Mouse (Mus musculus): ENCODE results near the gene Slc9a9.

The Slc9a9 gene

DNA sequence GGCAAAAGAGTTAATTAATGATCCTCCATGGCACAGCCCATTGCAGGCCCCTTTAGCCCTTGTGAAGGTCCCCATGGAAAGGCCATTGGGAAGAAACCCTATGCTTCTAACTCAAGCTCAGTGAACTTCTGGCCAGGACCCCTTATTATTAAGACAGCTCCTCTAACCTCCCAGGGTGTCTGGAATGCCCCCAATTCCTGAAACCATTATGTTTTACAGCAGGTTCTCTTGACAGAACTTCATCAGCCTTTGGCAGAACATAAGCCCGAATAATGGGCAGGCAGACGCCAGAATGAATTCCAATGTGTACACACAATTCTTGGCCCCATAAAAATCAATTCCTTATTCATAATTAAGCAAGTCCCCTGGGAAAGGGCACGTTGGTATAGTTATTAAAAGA lies 256.1 kb downstream of the Slc9a9 start:
- DNase-seq (ENCODE audit: extremely low read depth, low read depth, low spot score), result no peak

- DNase-seq (ENCODE audit: extremely low read depth, low read depth, low spot score), result no peak
Observed at GRCm38 (mm10) chr9:94927101-94927500, 257.4 kb downstream of the Slc9a9 start.

DNA sequence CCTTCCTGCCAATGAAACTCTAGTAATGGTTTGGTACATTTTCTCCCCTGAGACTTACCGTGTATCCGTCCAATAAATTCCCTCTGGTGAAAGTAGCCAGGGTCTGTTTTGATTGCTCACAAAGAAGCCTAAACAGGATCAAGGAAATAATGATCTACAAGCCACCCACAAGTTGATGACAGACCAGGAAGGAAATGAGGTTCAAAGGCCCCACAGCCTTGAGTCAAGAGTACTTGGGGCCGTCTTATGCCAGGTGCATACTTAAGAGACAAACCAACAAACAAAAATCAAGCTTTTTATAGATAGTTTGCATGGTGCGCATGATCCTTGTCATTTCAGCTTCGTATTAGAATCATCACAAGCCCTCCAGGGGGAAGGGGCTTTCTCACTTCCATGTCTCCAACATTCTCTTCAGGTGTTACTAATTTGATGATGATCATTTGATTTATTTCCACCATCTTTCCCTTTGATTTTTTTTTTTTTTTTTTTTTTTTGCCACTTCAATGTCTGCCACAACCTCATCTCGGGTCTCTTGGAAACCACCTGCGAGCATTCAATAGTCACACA lies 275.9 kb downstream of the Slc9a9 start:
- no peak for DNase-seq (ENCODE audit: extremely low read depth, low read depth, low spot score)

DNA sequence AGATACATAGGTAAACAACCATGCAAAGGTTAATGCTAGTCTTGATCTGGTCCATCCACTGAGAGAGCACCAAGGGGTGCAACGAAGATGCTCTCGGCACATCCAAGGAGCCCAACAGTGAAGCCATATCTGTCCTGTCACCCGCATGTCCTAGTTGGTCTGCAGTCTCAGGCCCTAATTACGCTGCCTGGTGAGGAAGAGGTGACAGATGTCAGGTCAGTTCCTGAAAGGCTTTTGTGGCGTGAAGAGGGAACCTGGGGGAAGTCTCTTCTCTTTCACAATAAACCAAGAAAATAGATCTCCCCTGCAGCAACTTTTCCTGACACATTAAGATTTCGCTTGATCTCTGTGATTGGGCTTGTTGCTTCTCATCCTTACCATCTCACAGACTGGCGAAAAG lies 277.5 kb downstream of the Slc9a9 start:
- no peak for DNase-seq (ENCODE audit: extremely low read depth, low read depth, low spot score)

DNA sequence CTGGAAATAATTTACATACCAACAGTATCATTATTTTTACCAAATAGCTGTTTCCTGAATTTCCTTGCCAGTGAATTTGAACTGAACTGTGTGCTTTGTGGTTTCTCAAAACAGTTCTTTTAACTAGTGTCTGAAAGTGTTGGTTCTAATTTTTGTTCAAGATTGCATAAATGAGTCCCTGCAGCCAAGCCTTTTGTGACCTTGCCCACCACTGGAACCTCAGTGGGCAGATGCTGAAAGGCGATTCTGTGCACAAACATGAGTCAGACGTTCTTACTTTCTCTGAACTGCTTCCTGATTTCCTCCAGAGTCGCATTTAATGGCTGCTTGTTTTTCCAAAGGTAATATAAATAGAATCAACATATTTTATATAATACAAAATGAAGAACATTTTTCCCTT lies 281.0 kb downstream of the Slc9a9 start:
- no peak for DNase-seq (ENCODE audit: extremely low read depth, low read depth, low spot score)

GRCm38 (mm10) chr9:94955645-94956044 lies 285.9 kb downstream of the Slc9a9 start:
- DNase-seq (ENCODE audit: extremely low read depth, low read depth, low spot score), result no peak

DNA sequence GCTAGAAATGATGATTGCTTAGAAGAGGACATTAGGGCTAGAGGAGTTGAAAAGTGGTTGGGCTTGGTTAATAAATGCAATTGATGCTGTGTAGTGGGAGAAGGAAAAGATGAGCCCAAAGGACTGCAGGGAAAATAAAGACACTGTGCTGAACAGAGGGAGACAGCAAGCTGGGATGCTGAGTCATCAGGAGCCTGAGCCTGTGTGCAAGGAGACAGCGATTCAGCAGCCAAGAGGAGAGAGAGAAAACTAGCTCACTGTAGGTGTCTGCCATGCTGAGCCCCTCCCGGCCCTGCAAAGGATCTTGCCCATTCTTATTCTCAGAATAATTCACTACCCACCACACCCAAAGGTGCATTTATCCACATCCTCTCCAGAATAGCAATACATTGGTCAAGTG lies 288.7 kb downstream of the Slc9a9 start:
- no peak for DNase-seq (ENCODE audit: extremely low read depth, low read depth, low spot score)

DNA sequence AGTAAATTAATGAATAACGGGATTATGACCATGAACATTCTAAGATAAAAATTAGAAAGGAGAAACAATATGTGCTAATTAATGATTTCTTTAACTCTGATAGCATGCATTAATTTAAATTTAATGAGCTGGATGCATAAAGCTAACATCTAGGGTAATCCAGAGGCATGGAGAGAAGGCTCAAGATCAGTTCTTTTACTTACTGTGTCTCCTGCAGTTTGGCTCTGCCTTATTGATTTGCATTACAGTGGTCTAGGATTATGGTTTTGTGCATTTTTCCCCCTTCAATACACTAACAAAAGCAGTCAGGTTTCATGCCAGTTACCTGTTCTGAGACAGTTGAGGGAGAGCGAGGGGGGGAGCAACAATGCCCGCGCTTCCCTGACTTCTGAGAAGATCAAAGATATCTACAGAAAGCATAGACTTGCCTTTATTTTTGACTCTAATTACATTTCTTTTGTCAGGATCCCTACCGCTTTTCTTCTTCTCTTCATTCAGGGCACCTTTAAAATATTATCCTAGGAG lies 298.9 kb downstream of the Slc9a9 start:
- no peak for DNase-seq (ENCODE audit: extremely low read depth, low read depth, low spot score)

GRCm38 (mm10) chr9:94969131-94969530 lies 299.4 kb downstream of the Slc9a9 start:
- no peak for DNase-seq (ENCODE audit: extremely low read depth, low read depth, low spot score)

- DNase-seq (ENCODE audit: extremely low read depth, low read depth, low spot score), result no peak
Observed at GRCm38 (mm10) chr9:94972021-94972420, 302.3 kb downstream of the Slc9a9 start.

DNA sequence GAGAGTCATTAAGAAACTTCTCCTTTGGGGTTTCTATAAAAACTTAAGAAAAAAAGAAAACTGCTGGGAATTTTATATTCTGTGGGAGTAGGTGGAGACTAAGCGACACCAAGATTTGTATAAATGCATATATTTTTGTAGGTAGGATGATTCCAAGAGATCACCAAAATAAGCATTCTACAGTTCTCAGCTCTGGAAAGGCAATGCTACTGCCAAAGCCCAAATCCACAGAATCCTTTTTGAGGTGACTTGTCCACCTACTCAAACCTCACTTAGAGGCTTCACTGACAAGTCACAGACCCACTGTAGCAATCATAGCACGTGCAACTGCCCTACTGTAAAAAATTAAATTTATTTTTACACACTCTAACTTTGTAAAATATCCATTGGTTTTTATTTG lies 303.0 kb downstream of the Slc9a9 start:
- DNase-seq (ENCODE audit: extremely low read depth, low read depth, low spot score), result no peak

DNA sequence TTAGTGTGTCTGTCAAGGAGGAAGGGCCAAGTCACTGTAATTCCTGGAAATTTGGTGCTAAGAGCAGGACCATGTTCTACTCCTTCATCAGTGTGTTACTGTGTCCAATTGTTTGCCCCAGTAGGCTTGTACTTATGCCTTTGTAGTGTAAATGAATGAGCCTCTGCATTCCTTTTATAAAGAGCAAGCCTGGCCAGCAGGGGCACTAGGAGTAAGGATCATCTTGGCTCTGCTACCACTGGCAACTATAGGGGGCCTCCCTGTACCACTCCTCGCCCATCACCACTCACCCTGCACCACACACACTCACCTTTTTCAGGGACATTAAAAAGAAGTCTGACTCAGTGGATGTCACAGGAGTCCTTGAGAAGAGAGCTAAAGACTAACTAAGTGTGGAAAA lies 306.5 kb downstream of the Slc9a9 start:
- no peak for DNase-seq (ENCODE audit: extremely low read depth, low read depth, low spot score)

DNA sequence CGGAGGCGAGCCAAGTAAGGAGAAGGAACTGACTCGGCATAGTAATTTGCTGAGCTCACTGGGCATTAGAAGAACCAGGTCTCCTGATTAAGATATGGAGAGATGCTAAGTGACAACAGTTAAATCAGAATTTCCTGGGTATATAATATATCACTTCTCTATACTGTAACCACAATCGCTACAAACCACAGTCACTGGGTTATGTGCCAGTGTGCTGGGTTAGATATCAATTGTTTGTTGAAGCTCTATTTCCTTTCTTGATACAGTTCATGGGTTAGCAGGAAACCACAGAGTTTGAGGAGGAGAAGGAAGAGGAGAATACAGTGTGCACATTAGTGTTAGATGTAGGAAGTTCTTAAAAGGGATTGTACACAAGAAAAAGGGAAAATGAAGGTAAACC lies 323.9 kb downstream of the Slc9a9 start:
- no peak for DNase-seq (ENCODE audit: extremely low read depth, low read depth, low spot score)

DNA sequence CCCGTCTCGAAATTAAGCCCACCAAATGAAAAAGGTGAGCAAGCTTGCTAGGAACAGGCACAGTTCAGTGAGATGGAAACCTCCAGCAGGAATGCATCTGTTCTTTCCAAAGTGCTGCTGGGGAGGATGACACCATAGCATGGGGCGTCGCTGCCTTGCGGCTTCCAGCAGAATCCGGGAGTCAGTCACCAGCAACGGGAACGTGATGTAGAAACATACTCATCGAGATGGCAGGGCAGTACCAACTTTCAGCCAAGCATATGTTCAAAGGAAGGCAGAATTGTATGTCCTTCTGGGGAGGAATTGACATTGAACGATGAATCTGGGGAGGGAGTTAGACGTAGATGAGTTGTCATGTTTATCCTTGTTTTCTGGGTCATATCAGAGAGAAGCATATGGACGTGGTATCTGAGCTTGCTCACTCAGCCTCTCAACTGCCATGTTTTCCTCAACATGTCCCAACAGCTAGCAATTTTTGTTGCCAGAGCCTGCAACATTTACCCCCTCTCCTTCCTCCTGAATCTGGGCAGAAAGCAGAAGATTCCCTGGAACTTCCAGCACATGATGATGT lies 350.5 kb downstream of the Slc9a9 start:
- no peak for DNase-seq (ENCODE audit: extremely low read depth, low read depth, low spot score)

- DNase-seq (ENCODE audit: extremely low read depth, low read depth, low spot score), result no peak
Observed at GRCm38 (mm10) chr9:95034140-95034970, 364.6 kb downstream of the Slc9a9 start.

GRCm38 (mm10) chr9:95036209-95036608 lies 366.5 kb downstream of the Slc9a9 start:
- no peak for DNase-seq (ENCODE audit: extremely low read depth, low read depth, low spot score)

- DNase-seq (ENCODE audit: extremely low read depth, low read depth, low spot score), result no peak
Observed at GRCm38 (mm10) chr9:95042420-95042819, 372.7 kb downstream of the Slc9a9 start.

- no peak for DNase-seq (ENCODE audit: extremely low read depth, low read depth, low spot score)
Observed at GRCm38 (mm10) chr9:95052160-95052559, 382.5 kb downstream of the Slc9a9 start.

DNA sequence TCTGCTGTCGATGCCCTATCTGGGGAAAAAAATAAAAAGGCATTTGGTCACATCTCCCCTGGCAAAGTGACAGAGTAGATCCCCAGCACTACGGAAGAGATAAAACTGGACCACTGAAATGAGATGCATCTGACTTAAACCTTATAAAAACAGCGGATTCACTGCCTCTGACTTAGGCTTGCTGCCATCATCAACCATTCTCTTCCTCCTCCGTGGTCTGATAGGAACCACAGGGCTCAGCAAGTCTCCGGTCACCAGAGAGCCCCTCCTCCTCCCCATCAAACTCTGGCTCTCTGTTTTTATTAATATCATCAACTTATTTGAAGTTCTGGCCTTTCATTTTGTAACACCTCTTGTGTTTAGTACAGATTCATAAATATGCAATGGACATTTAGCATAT lies 383.5 kb downstream of the Slc9a9 start:
- DNase-seq (ENCODE audit: extremely low read depth, low read depth, low spot score), result no peak

DNA sequence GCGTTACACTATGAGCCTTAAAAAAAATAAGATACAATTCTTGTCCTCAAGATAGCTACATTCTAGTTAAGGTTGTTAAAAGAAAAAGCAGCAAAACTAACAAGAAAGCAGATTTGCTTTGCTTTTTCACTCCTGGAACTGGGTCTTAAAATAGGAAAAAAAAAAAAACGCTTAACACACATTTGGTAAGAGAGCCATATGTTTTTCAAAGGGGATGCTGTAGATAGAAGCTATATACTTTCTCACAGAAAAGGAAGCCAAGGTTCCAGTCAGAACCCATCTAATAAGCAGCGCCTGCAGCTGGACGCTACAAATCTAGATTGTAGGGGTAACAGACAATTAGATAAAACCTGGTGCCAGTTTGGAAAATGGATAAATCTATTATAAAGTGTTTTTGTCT lies 386.1 kb downstream of the Slc9a9 start:
- DNase-seq (ENCODE audit: extremely low read depth, low read depth, low spot score), result no peak

- no peak for DNase-seq (ENCODE audit: extremely low read depth, low read depth, low spot score)
Observed at GRCm38 (mm10) chr9:95060702-95061101, 391.0 kb downstream of the Slc9a9 start.

- DNase-seq (ENCODE audit: extremely low read depth, low read depth, low spot score), result no peak
Observed at GRCm38 (mm10) chr9:95067037-95067436, 397.3 kb downstream of the Slc9a9 start.

Measured in fat pad, adult 2 months (tissue).